Mouse (Mus musculus) lung, postnatal 0 days (tissue): ENCODE results near the gene Tln2. TPM values are rescaled to one million over a fixed set of nuclear protein-coding genes. Genes with fewer than 3 reads are reported as not detected.

ENCODE experiments used
- ATAC-seq: fragments of 200-750 bp; cut with Nextera tagmentation; 2 replicates; pipeline ENCODE4 v1.8.0; 2017; ENCODE audit warnings: moderate library complexity
- DNase-seq: peaks from one replicate; pipeline ENCODE4 v3.0.0-alpha.2; 2016; ENCODE audit warnings: low spot score
- H3K27ac ChIP-seq: fragments of 300-500 bp; sonication (generic); 2 replicates; pipeline ENCODE4 v1.5.1; 2014; ENCODE audit warnings: antibody characterized with exemption, mild to moderate bottlenecking, low read length, mixed read lengths
- H3K27me3 ChIP-seq: fragments of 300-500 bp; sonication (generic); replicated peaks from 2 replicates; pipeline ENCODE4 v1.6.1; 2014; ENCODE audit warnings: low read length, mixed read lengths; ENCODE audit not compliant: insufficient read depth
- H3K36me3 ChIP-seq: fragments of 300-500 bp; sonication (generic); 2 replicates; pipeline ENCODE4 v1.6.1; 2014; ENCODE audit warnings: low read length, mixed read lengths; ENCODE audit not compliant: insufficient read depth
- H3K4me1 ChIP-seq: fragments of 300-500 bp; sonication (generic); 2 replicates; pipeline ENCODE4 v1.6.1; 2014; ENCODE audit warnings: antibody characterized with exemption, low read depth, low read length, mixed read lengths; ENCODE audit not compliant: insufficient read depth
- H3K4me2 ChIP-seq: fragments of 300-500 bp; sonication (generic); replicated peaks from 2 replicates; pipeline ENCODE4 v1.6.1; 2014; ENCODE audit warnings: low read depth, mild to moderate bottlenecking, low read length, moderate library complexity, mixed read lengths
- H3K4me3 ChIP-seq: fragments of 300-500 bp; sonication (generic); 2 replicates; pipeline ENCODE4 v1.5.1; 2014; ENCODE audit warnings: low read depth, low read length
- H3K9ac ChIP-seq: fragments of 300-500 bp; sonication (generic); replicated peaks from 2 replicates; pipeline ENCODE4 v1.6.1; 2014; ENCODE audit warnings: low read depth, mild to moderate bottlenecking
- H3K9me3 ChIP-seq: fragments of 300-500 bp; sonication (generic); 2 replicates; pipeline ENCODE4 v1.6.1; 2016; ENCODE audit warnings: low read length, mixed read lengths
- CTCF ChIP-seq: IDR thresholded peaks from 2 replicates; pipeline ENCODE4 v1.5.1; 2016; ENCODE audit warnings: antibody characterized with exemption, mild to moderate bottlenecking
- EP300 ChIP-seq: IDR thresholded peaks from 2 replicates; pipeline ENCODE4 v1.6.1; 2016; ENCODE audit warnings: antibody characterized with exemption, mild to moderate bottlenecking, control low read depth
- WGBS: fragments of 180-500 bp; shearing (Covaris S2); extraction: QIAGEN DNeasy Blood & Tissue Kit; methylation state at CpG from one replicate; pipeline ENCODE4 v1.1.7; 2014; 5-methylcytosine and 5-hydroxymethylcytosine counted together
- polyA plus RNA-seq: library from polyadenylated mRNA; unstranded; fragments of >200 nt; fragmentation: Nextera tagmentation; extraction: Ambion mirVana; gene quantifications from 2 replicates; pipeline ENCODE4 v1.2.1, GENCODE M21; 2015

The Tln2 gene
- polyA plus RNA-seq, 1 experiment from 2014 or later, result 9.9 TPM

- ATAC-seq (no peak), DNase-seq (no peak)
- WGBS, result 43% methylated on average over 4 of the region's 4 CpGs
- Histone ChIP-seq H3K4me2 (no peak overlapping the region), H3K27ac (no peak overlapping the region), H3K4me3 (no peak overlapping the region), H3K27me3 (no peaks in the 10 kb centered on the region), H3K4me1 (peaks cover 8% of the 10 kb centered on the region; the same call in 1 of the 2 replicates), H3K36me3 (no peaks in the 10 kb centered on the region), H3K9ac (no peak overlapping the region), H3K9me3 (no peaks in the 10 kb centered on the region)
- no peak for TF ChIP-seq EP300
- TF ChIP-seq CTCF, result no peak
Measured at GRCm38 (mm10) chr9:67205175-67205574, 354.3 kb downstream of the Tln2 start.

GRCm38 (mm10) chr9:67196609-67197008, 362.9 kb downstream of the Tln2 start:
- H3K9me3 ChIP-seq, result no peaks in the 10 kb centered on the region
- H3K27ac ChIP-seq, result no peak overlapping the region
- no peaks in the 10 kb centered on the region for H3K36me3 ChIP-seq
- WGBS, result 97% methylated on average over 8 of the region's 8 CpGs
- no peak for DNase-seq
- H3K4me2 ChIP-seq, result no peak overlapping the region
- no peaks in the 10 kb centered on the region for H3K4me1 ChIP-seq
- TF ChIP-seq EP300 (no peak), CTCF (no peak)
- H3K4me3 ChIP-seq, result no peak overlapping the region
- ATAC-seq, result no peak
- H3K9ac ChIP-seq, result no peak overlapping the region
- no peaks in the 10 kb centered on the region for H3K27me3 ChIP-seq

DNA sequence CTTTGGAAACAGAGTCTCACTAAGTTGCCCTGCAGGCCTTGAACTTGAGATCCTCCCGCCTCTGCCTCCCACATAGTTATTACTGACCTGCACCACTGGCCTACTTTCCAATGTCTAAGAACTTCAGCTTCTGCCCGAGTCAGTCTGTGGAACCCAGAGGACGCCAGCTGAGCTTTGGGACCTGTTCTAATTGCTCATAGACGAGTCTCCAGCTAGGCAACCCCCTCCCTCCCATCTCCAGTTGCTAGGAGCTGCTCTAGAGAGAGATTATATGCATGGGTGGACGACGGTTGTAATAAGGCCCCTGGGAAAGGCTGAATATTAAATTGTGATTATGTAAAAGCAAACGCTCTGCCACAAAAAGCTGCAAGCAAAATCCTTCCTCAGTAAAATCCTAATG, 364.2 kb downstream of the Tln2 start:
- H3K9me3 ChIP-seq, result no peaks in the 10 kb centered on the region
- H3K9ac ChIP-seq, result no peak overlapping the region
- no peaks in the 10 kb centered on the region for H3K36me3 ChIP-seq
- TF ChIP-seq CTCF (no peak), EP300 (no peak)
- no peaks in the 10 kb centered on the region for H3K27me3 ChIP-seq
- no peak overlapping the region for H3K27ac ChIP-seq
- H3K4me2 ChIP-seq, result no peak overlapping the region
- H3K4me3 ChIP-seq, result no peak overlapping the region
- 85% methylated on average over 7 of the region's 7 CpGs for WGBS
- ATAC-seq (no peak), DNase-seq (no peak)
- H3K4me1 ChIP-seq, result no peaks in the 10 kb centered on the region

DNA sequence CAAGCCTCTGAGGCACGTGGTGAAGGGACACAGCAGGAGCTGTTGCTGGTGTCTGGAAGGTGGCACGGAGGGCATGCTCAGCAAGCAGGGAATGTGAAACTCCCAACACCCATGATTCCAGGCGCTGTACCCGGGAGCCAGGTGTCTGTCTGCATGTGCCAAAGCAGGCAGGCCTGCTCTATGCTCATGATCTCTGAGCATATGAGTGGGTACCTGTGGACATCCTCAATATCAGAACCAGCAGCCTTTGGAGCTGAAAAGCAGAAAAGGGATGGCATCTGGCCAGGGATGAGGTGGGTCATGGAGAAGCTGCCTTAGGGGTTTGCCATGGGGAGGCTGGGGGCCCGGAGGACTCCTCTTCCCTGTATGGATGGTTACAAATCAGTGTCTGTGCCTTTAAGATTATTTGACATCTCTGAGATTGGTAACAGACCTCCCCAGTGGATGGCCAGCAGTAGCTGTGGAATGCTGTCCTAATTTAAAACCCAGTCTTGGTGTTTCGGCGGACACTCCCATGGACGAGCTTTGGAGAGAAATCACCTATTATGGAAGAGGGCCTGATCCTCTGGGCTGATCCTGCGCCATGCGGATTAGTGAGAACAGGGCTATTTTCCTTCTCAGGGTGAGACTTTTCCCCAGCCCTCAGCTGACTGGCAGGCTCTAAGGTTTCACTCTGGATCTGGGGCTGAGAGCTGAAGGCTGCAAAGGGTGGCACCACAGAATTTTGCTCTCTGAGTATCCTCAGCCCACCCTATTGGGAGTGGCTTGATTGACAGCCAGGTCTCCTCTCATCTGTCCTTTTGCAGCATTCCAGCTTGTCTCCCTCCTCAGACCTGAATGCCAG, 367.8 kb downstream of the Tln2 start:
- TF ChIP-seq CTCF (no peak), EP300 (no peak)
- no peak overlapping the region for H3K9ac ChIP-seq
- H3K4me3 ChIP-seq, result no peak overlapping the region
- H3K4me2 ChIP-seq, result no peak overlapping the region
- H3K9me3 ChIP-seq, result no peaks in the 10 kb centered on the region
- 63% methylated on average over 10 of the region's 10 CpGs for WGBS
- H3K27me3 ChIP-seq, result no peaks in the 10 kb centered on the region
- DNase-seq (peak; percentile 22), ATAC-seq (0 out of 2 replicates have a peak, but pooled peaks have one; percentile 25)
- no peaks in the 10 kb centered on the region for H3K36me3 ChIP-seq
- H3K27ac ChIP-seq, result no peak overlapping the region
- H3K4me1 ChIP-seq, result no peaks in the 10 kb centered on the region

DNA sequence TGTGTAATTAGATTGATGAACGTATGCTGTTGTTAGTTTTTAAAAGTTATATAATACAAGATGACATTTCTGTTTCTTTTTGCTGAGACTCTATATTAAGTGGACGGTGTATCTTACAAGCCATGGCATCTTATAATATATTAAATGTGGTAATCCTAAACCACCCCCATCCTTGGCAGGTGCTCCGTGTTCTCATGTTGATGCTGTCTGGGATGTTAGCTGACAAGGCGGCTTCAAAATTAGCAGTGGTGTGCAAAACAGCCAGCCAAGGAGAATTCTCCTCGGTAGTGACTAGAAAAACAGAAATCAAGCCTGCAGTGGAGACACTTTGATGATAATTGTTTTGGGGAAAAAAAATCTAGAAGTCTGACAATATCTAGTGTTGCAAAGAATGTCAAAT, 371.8 kb downstream of the Tln2 start:
- DNase-seq (no peak), ATAC-seq (no peak)
- Histone ChIP-seq H3K4me3 (no peak overlapping the region), H3K4me2 (no peak overlapping the region), H3K4me1 (no peaks in the 10 kb centered on the region), H3K9ac (no peak overlapping the region), H3K27ac (no peak overlapping the region), H3K36me3 (no peaks in the 10 kb centered on the region), H3K27me3 (no peaks in the 10 kb centered on the region), H3K9me3 (no peaks in the 10 kb centered on the region)
- WGBS, result 72% methylated on average over 5 of the region's 5 CpGs
- no peak for TF ChIP-seq EP300
- TF ChIP-seq CTCF, result no peak

GRCm38 (mm10) chr9:67187182-67187581, 372.3 kb downstream of the Tln2 start:
- TF ChIP-seq EP300 (no peak), CTCF (no peak)
- 59% methylated on average over 4 of the region's 4 CpGs for WGBS
- Histone ChIP-seq H3K27ac (no peak overlapping the region), H3K4me1 (no peaks in the 10 kb centered on the region), H3K36me3 (no peaks in the 10 kb centered on the region), H3K9ac (no peak overlapping the region), H3K4me3 (no peak overlapping the region), H3K27me3 (no peaks in the 10 kb centered on the region), H3K9me3 (no peaks in the 10 kb centered on the region), H3K4me2 (no peak overlapping the region)
- ATAC-seq (no peak), DNase-seq (no peak)
